Mouse (Mus musculus) stomach, postnatal 0 days (tissue): ENCODE measurements around the gene Prkag3.

Experiments used
- CTCF ChIP-seq: IDR thresholded peaks from 2 replicates; pipeline ENCODE4 v1.5.1; 2016; ENCODE audit warnings: antibody characterized with exemption, low read depth, mild to moderate bottlenecking, moderate library complexity
- EP300 ChIP-seq: optimal IDR thresholded peaks from 2 replicates; pipeline ENCODE3; 2016; ENCODE audit warnings: antibody characterized with exemption

- TF ChIP-seq CTCF (no peak), EP300 (no peak)
Measured at GRCm38 (mm10) chr1:74771845-74771930, 22.7 kb upstream of the Prkag3 start, which contains the start of gene Wnt6.
